Mouse (Mus musculus): Measurements from ENCODE around the gene Igfbp1. TPM values are rescaled to one million over a fixed set of nuclear protein-coding genes. Genes with fewer than 3 reads are reported as not detected.

Igfbp1 gene
- polyA plus RNA-seq, 1 experiment from 2014 or later, result 0.25 TPM

DNA sequence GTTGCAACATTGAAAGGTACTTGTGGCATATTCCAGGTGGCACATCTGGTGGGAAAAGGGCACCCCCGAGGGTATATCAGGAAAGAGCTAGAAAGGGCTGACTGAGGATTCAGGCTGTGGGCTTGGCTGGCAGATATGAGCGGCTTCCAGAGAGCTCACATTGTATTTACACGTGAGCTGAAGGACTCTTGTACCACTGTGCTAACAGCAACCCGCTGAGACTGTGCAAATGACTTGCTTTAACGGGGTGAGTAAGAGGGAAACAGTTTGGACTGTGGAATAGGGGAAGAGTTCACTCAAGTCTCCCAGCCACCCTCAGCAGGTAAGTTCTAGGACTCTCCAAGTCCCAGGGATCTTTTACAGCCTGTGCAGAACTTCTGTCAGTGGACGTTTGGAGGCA is 23.9 kb upstream of the Igfbp1 start:
- no peak for DNase-seq (ENCODE audit: low spot score)
- Histone ChIP-seq H3K27ac (replicated peaks) (no peak overlapping the region), H3K4me1 (no peaks in the 10 kb centered on the region), H3K27me3 (ENCODE audit: low read depth, poor library complexity, severe bottlenecking) (no peaks in the 10 kb centered on the region), H3K36me3 (peaks cover 11% of the 10 kb centered on the region), H3K4me3 (no peak overlapping the region), H3K9me3 (replicated peaks) (no peaks in the 10 kb centered on the region)
- 82% methylated on average over 6 of the region's 6 CpGs for WGBS

- 0 out of 2 replicates have a peak, but pooled peaks cover 3% of the 10 kb centered on the region for H3K9me3 ChIP-seq (replicated peaks)
- DNase-seq (ENCODE audit: low spot score), result no peak
- H3K4me1 ChIP-seq, result peaks cover 29% of the 10 kb centered on the region
- H3K36me3 ChIP-seq, result no peaks in the 10 kb centered on the region
- 83% methylated on average over 4 of the region's 4 CpGs for WGBS
- no peak overlapping the region for H3K27ac ChIP-seq (replicated peaks)
- no peak overlapping the region for H3K4me3 ChIP-seq
- no peaks in the 10 kb centered on the region for H3K27me3 ChIP-seq (ENCODE audit: low read depth, poor library complexity, severe bottlenecking)
These were observed 18.9 kb upstream of the Igfbp1 start for GRCm38 (mm10) chr11:7178724-7179123.

GRCm38 (mm10) chr11:7179276-7179675 is 18.3 kb upstream of the Igfbp1 start:
- Histone ChIP-seq H3K36me3 (no peaks in the 10 kb centered on the region), H3K9me3 (replicated peaks) (0 out of 2 replicates have a peak, but pooled peaks cover 3% of the 10 kb centered on the region), H3K27ac (replicated peaks) (no peak overlapping the region), H3K4me1 (peaks cover 34% of the 10 kb centered on the region), H3K4me3 (no peak overlapping the region), H3K27me3 (ENCODE audit: low read depth, poor library complexity, severe bottlenecking) (no peaks in the 10 kb centered on the region; the same call in 1 of the 2 replicates)
- DNase-seq (ENCODE audit: low spot score), result no peak
- 91% methylated on average over 2 of the region's 2 CpGs for WGBS

DNA sequence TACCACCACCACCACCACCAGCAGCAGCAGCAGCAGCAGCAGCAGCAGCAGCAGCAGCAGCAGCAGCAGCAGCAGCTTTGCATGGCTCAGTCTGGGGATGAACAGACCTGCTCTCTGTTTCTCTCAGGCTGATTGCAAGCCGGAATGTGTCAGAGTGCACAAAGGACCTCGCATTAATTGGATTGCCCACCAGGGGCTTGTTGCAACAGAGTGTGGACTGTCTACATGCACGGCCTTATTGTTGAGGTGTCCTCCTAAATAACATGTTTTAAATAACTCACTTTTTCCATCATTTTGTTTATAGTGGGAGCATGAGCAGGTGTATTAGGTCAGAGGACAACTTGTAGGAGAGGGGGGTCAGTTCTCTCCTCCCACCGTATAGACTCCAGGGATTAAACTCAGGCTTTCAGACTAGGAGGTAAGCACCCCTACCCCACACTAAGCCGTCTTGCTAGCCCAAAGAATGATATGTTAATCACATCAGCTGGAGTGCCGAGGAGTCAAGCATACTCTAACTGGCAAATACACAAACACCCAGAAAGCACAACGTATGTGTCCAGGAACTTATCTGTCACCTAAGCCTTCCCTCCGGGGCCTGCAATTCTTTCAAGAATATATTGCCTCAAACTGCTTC is 15.1 kb upstream of the Igfbp1 start:
- H3K27ac ChIP-seq (replicated peaks), result 0 out of 2 replicates have a peak overlapping the region, but pooled peaks have one; percentile 24

GRCm38 (mm10) chr11:7184420-7184819 is 13.2 kb upstream of the Igfbp1 start:
- Histone ChIP-seq H3K27ac (replicated peaks) (peak overlapping the region; percentile 46; the same call in 1 of the 2 replicates), H3K4me1 (peaks cover 57% of the 10 kb centered on the region), H3K36me3 (no peaks in the 10 kb centered on the region), H3K27me3 (ENCODE audit: low read depth, poor library complexity, severe bottlenecking) (no peaks in the 10 kb centered on the region; the same call in 1 of the 2 replicates), H3K9me3 (replicated peaks) (0 out of 2 replicates have a peak, but pooled peaks cover 3% of the 10 kb centered on the region), H3K4me3 (no peak overlapping the region)
- WGBS, result 38% methylated on average over 1 of the region's 1 CpGs
- no peak for DNase-seq (ENCODE audit: low spot score)

More for the DNA sequence above, 15.1 kb upstream of the Igfbp1 start:
- 17% methylated on average over 8 of the region's 8 CpGs for WGBS
- Histone ChIP-seq H3K36me3 (no peaks in the 10 kb centered on the region), H3K9me3 (replicated peaks) (0 out of 2 replicates have a peak, but pooled peaks cover 3% of the 10 kb centered on the region), H3K27me3 (ENCODE audit: low read depth, poor library complexity, severe bottlenecking) (no peaks in the 10 kb centered on the region; the same call in 1 of the 2 replicates), H3K4me3 (no peak overlapping the region), H3K4me1 (peaks cover 57% of the 10 kb centered on the region)
- peak; percentile 54 for DNase-seq (ENCODE audit: low spot score)

- 63% methylated on average over 8 of the region's 8 CpGs for WGBS
- H3K4me3 ChIP-seq, result no peak overlapping the region
These were observed 10.1 kb upstream of the Igfbp1 start for GRCm38 (mm10) chr11:7187472-7187871.

GRCm38 (mm10) chr11:7188469-7188868 is 9.1 kb upstream of the Igfbp1 start, which contains the start of gene Gm11985:
Gm11985 (minus strand) TSS chr11:7188569.
- H3K4me1 ChIP-seq, result peaks cover 34% of the 10 kb centered on the region
- no peak within 1 kb of the TSS for H3K4me3 ChIP-seq
- WGBS, result 91% methylated on average over 13 of the region's 13 CpGs
- H3K27me3 ChIP-seq (ENCODE audit: low read depth, poor library complexity, severe bottlenecking), result no peaks in the 10 kb centered on the region; the same call in 1 of the 2 replicates
- no peaks in the 10 kb centered on the region for H3K36me3 ChIP-seq
- DNase-seq (ENCODE audit: low spot score), result no peak
- no peak within 1 kb of the TSS for H3K27ac ChIP-seq (replicated peaks)
- H3K9me3 ChIP-seq (replicated peaks), result no peaks in the 10 kb centered on the region

More at GRCm38 (mm10) chr11:7187472-7187871, 10.1 kb upstream of the Igfbp1 start:
- Histone ChIP-seq H3K4me1 (peaks cover 43% of the 10 kb centered on the region), H3K36me3 (no peaks in the 10 kb centered on the region), H3K9me3 (replicated peaks) (no peaks in the 10 kb centered on the region), H3K27me3 (ENCODE audit: low read depth, poor library complexity, severe bottlenecking) (no peaks in the 10 kb centered on the region; the same call in 1 of the 2 replicates), H3K27ac (replicated peaks) (no peak overlapping the region)
- no peak for DNase-seq (ENCODE audit: low spot score)

- WGBS, result 73% methylated on average over 6 of the region's 6 CpGs
- no peak for DNase-seq (ENCODE audit: low spot score)
- Histone ChIP-seq H3K27ac (replicated peaks) (no peak overlapping the region), H3K27me3 (ENCODE audit: low read depth, poor library complexity, severe bottlenecking) (no peaks in the 10 kb centered on the region), H3K4me1 (peaks cover 23% of the 10 kb centered on the region), H3K36me3 (no peaks in the 10 kb centered on the region), H3K4me3 (no peak overlapping the region), H3K9me3 (replicated peaks) (no peaks in the 10 kb centered on the region; the same call in 1 of the 2 replicates)
These were observed 4.9 kb upstream of the Igfbp1 start for GRCm38 (mm10) chr11:7192710-7193109.

GRCm38 (mm10) chr11:7193134-7193533 is 4.4 kb upstream of the Igfbp1 start:
- 88% methylated on average over 9 of the region's 9 CpGs for WGBS
- DNase-seq (ENCODE audit: low spot score), result no peak
- Histone ChIP-seq H3K4me1 (peaks cover 27% of the 10 kb centered on the region), H3K27me3 (ENCODE audit: low read depth, poor library complexity, severe bottlenecking) (no peaks in the 10 kb centered on the region), H3K36me3 (no peaks in the 10 kb centered on the region), H3K4me3 (no peak overlapping the region), H3K9me3 (replicated peaks) (no peaks in the 10 kb centered on the region; the same call in 1 of the 2 replicates), H3K27ac (replicated peaks) (no peak overlapping the region)

- Histone ChIP-seq H3K27ac (replicated peaks) (no peak overlapping the region), H3K4me3 (no peak overlapping the region), H3K4me1 (peaks cover 32% of the 10 kb centered on the region), H3K9me3 (replicated peaks) (no peaks in the 10 kb centered on the region; the same call in 1 of the 2 replicates), H3K27me3 (ENCODE audit: low read depth, poor library complexity, severe bottlenecking) (no peaks in the 10 kb centered on the region), H3K36me3 (no peaks in the 10 kb centered on the region)
- 94% methylated on average over 10 of the region's 10 CpGs for WGBS
- no peak for DNase-seq (ENCODE audit: low spot score)
These were observed 2.9 kb upstream of the Igfbp1 start for GRCm38 (mm10) chr11:7194432-7195311.

GRCm38 (mm10) chr11:7195312-7195685 is 2.3 kb upstream of the Igfbp1 start:
- no peak for DNase-seq (ENCODE audit: low spot score)
- WGBS, result 89% methylated on average over 4 of the region's 4 CpGs
- Histone ChIP-seq H3K4me1 (peaks cover 32% of the 10 kb centered on the region), H3K27me3 (ENCODE audit: low read depth, poor library complexity, severe bottlenecking) (no peaks in the 10 kb centered on the region), H3K36me3 (no peaks in the 10 kb centered on the region), H3K9me3 (replicated peaks) (no peaks in the 10 kb centered on the region; the same call in 1 of the 2 replicates), H3K4me3 (no peak overlapping the region), H3K27ac (replicated peaks) (no peak overlapping the region)

DNA sequence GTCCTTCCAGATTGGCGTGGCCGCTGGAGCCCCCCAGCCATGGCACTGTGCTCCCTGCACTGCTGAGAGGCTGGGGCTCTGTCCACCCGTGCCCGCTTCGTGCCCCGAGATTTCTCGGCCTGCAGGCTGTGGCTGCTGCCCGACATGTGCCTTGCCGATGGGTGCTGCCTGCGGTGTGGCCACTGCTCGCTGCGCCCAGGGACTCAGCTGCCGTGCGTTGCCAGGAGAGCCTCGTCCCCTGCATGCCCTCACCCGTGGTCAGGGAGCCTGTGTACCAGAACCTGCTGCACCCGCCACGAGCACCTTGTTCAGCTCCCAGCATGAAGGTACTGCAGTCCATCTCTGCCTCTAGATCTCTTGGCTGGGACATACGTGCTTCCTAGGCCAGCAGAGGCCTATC is 424 bp downstream of the Igfbp1 start:
- DNase-seq (ENCODE audit: low spot score), result no peak
- Histone ChIP-seq H3K4me1 (peaks cover 29% of the 10 kb centered on the region), H3K4me3 (no peak overlapping the region), H3K27me3 (ENCODE audit: low read depth, poor library complexity, severe bottlenecking) (no peaks in the 10 kb centered on the region), H3K27ac (replicated peaks) (peak overlapping the region; percentile 77), H3K36me3 (no peaks in the 10 kb centered on the region), H3K9me3 (replicated peaks) (no peaks in the 10 kb centered on the region; the same call in 1 of the 2 replicates)
- 91% methylated on average over 19 of the region's 19 CpGs for WGBS

All from midbrain, embryonic 10.5 days (tissue).